14 mouse cellular contexts compared by ENCODE assay signal in genomic region chr12:103999611-104000010, GRCm38 (mm10). TPM values are rescaled to one million over a fixed set of nuclear protein-coding genes. Genes with fewer than 3 reads are reported as not detected.
"Had no signal": no experiment of that assay in that cellular context is flagged by ENCODE, and none has a peak within 500 bp of the region (broad histone marks: within the 10 kb centered on the region; RNA-seq: fewer than 3 reads in every experiment).

No protein-coding gene starts in this region.

- DNase-seq: kidney, adult 8-10 months; kidney, postnatal 25 days; lung, embryonic 14.5 days; lung, postnatal 10 days; retina, postnatal 1 day; thymus, postnatal 4 days had no signal

- H3K4me3 ChIP-seq: intestine, embryonic 15.5 days; limb, embryonic 15.5 days; liver, embryonic 12.5 days; megakaryocyte, embryonic 14.5 days; midbrain, embryonic 12.5 days; neural tube, embryonic 13.5 days had no signal

- H3K27ac ChIP-seq: intestine, embryonic 15.5 days; limb, embryonic 15.5 days; liver, embryonic 12.5 days; macrophage; midbrain, embryonic 12.5 days; neural tube, embryonic 13.5 days had no signal

RNA-seq across cellular contexts. Expression of gene Serpina11, which starts 9.9 kb away (rescaled TPM):
- total RNA-seq: layer of hippocampus, postnatal 14 days had no signal

RNA-seq across cellular contexts. Expression of gene Serpina1e, which starts 40.8 kb away (rescaled TPM):
- total RNA-seq: layer of hippocampus, postnatal 14 days had no signal

RNA-seq across cellular contexts. Expression of gene Serpina12, which starts 44.6 kb away (rescaled TPM):
- total RNA-seq: layer of hippocampus, postnatal 14 days had no signal
